Mouse (Mus musculus) brown adipose tissue, adult 24 weeks (tissue): ENCODE data around the gene Vmn2r50. TPM values are rescaled to one million over a fixed set of nuclear protein-coding genes. Genes with fewer than 3 reads are reported as not detected.
"Not testable (repeated sequence)": the region's sequence is repeated elsewhere in the genome, so short reads cannot be mapped to it uniquely, and the experiment has no call there.

Source experiments
- H3K27ac ChIP-seq: fragments of 200-500 bp; replicated peaks from 2 replicates; pipeline ENCODE4 v1.5.1; 2012; ENCODE audit warnings: low read depth, mild to moderate bottlenecking, low read length
- H3K4me1 ChIP-seq: fragments of 200-500 bp; 2 replicates; pipeline ENCODE4 v1.6.1; 2012; ENCODE audit warnings: low read length, mixed read lengths; ENCODE audit not compliant: control insufficient read depth, insufficient read depth, insufficient read length
- H3K4me3 ChIP-seq: fragments of 200-500 bp; 2 replicates; pipeline ENCODE4 v1.5.1; 2012; ENCODE audit warnings: low read depth, mild to moderate bottlenecking, low read length, moderate library complexity; ENCODE audit not compliant: insufficient read depth
- polyA plus RNA-seq: library from polyadenylated mRNA; stranded (reverse); fragments of >200 nt; gene quantifications from 2 replicates; pipeline ENCODE4 v1.2.4, GENCODE M21; 2012; ENCODE audit not compliant: missing spikeins, insufficient read depth, insufficient read length

The Vmn2r50 gene
- polyA plus RNA-seq = not detected in 2 replicates

DNA sequence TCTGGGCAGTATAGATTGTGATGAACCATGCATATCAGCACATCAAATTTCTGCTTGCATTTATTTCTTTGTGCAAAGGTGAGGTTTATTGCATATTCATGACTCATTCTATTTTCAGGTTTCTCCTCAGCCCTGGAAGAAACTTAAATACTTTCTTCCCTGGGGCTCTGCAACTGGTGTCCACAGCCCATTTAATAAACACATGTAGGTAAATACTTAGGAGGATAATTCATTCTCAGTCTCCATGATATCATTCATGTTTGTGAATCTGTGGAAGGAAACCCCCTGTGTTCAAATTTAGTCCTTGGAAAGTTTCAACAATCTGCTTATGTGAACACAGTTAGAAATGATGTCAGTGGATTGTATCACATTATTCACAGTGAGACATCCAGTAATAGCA lies at the start of gene Vmn2r50:
Vmn2r50 (minus strand) TSS at position 101 of the 400 bp plus-strand sequence.
- H3K4me3 ChIP-seq = not testable (repeated sequence)

DNA sequence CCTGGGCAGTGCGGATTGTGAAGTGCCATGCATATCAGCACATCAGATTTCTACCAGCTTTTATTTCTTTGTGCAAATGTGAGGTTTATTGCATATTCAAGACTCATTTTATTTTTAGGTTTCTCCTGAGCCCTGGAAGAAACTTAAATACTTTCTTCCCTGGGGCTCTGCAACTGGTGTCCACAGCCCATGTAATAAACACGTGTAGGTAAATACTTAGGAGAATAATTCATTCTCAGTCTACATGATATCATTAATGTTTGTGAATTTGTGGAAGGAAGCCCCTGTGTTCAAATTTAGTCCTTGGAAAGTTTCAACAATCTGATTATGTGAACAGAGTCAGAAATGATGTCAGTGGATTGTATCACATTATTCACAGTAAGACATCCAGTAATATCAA lies 60.9 kb downstream of the Vmn2r50 start, which contains the start of gene Vmn2r49:
Vmn2r49 (minus strand) TSS at position 101 of the 400 bp plus-strand sequence.
- H3K27ac ChIP-seq, H3K4me1 ChIP-seq, H3K4me3 ChIP-seq: not testable (repeated sequence)

More for the DNA sequence above, at the start of gene Vmn2r50:
- H3K27ac ChIP-seq, H3K4me1 ChIP-seq: not testable (repeated sequence)

Other genes with a start within 250 kb of the Vmn2r50 start
- not detected in 2 replicates for gene Vmn2r47, start 212.0 kb downstream of the Vmn2r50 start, polyA plus RNA-seq
- not detected in 2 replicates for gene Vmn2r48, start 99.7 kb downstream of the Vmn2r50 start, polyA plus RNA-seq
- gene Vmn2r49, start 61.0 kb downstream of the Vmn2r50 start, polyA plus RNA-seq = not detected in 2 replicates
- not detected in 2 replicates for gene Vmn2r51, start 52.4 kb upstream of the Vmn2r50 start, polyA plus RNA-seq
- gene Vmn2r52, start 123.3 kb upstream of the Vmn2r50 start, polyA plus RNA-seq = not detected in 2 replicates
- not detected in 2 replicates for gene Vmn1r66, start 224.7 kb upstream of the Vmn2r50 start, polyA plus RNA-seq